Mouse (Mus musculus): ENCODE results near the gene 1500009C09Rik.
A peak's percentile ranks its signal among the peaks of the same experiment; 100 is the strongest.

GRCm38 (mm10) chr15:82217980-82218379 lies 34.2 kb upstream of the 1500009C09Rik start:
- TF ChIP-seq CTCF (conservative IDR thresholded peaks at IDR 0.05 in 1 of 2, IDR thresholded peaks at IDR 0.05 in 1 of 2; ENCODE audit: low read depth in 2 of 2, low read length in 2 of 2): no peak
- TF ChIP-seq POLR2A (IDR thresholded peaks at IDR 0.05; ENCODE audit: low read depth, low read length): peak; percentile 72
- TF ChIP-seq CHD2 (IDR thresholded peaks at IDR 0.05; ENCODE audit: low read length): no peak
- no peak; the same call in 1 of the 2 replicates for TF ChIP-seq MEF2A (IDR thresholded peaks at IDR 0.05; ENCODE audit: borderline replicate concordance, low read depth, low read length)
- TF ChIP-seq ZNF384 (IDR thresholded peaks at IDR 0.05; ENCODE audit: low read depth, low read length): no peak
- TF ChIP-seq USF1 (IDR thresholded peaks at IDR 0.05; ENCODE audit: low read depth, low read length): no peak
- no peak for TF ChIP-seq EP300 (IDR thresholded peaks at IDR 0.05; ENCODE audit: low read length)
- peak; percentile 79 for TF ChIP-seq TCF12 (IDR thresholded peaks at IDR 0.05; ENCODE audit: low read depth, low read length)
- TF ChIP-seq MAFK (IDR thresholded peaks at IDR 0.05; ENCODE audit: insufficient replicate concordance, low read length): no peak
- peak; percentile 47 for TF ChIP-seq MAX (IDR thresholded peaks at IDR 0.05; ENCODE audit: low read length)
- TF ChIP-seq ZKSCAN1 (IDR thresholded peaks at IDR 0.05; ENCODE audit: borderline replicate concordance, low read depth, low read length): no peak
